Mouse (Mus musculus): Measurements from ENCODE around the gene Gp1bb. TPM values are rescaled to one million over a fixed set of nuclear protein-coding genes. Genes with fewer than 3 reads are reported as not detected.

Gene Gp1bb
- polyA plus RNA-seq, 1 experiment from 2014 or later: 6.4 TPM

- no peak overlapping the region for H3K4me2 ChIP-seq
- no peaks in the 10 kb centered on the region for H3K36me3 ChIP-seq (ENCODE audit: control insufficient read depth, insufficient read depth, low read length)
- H3K4me3 ChIP-seq (ENCODE audit: low read depth, low read length): no peak overlapping the region
- H3K9me3 ChIP-seq (ENCODE audit: control insufficient read depth, low read length): no peaks in the 10 kb centered on the region
- H3K9ac ChIP-seq (ENCODE audit: low read length): no peak overlapping the region
- no peak for DNase-seq (ENCODE audit: low spot score, missing footprints)
- H3K4me1 ChIP-seq (ENCODE audit: control insufficient read depth, insufficient read depth, low read length): no peaks in the 10 kb centered on the region
- no peak for ATAC-seq (ENCODE audit: low FRiP score)
- H3K27ac ChIP-seq (ENCODE audit: low read depth, low read length): no peak overlapping the region
- no peaks in the 10 kb centered on the region for H3K27me3 ChIP-seq (ENCODE audit: control insufficient read depth, insufficient read depth, low read length)
- 83% methylated on average over 4 of the region's 4 CpGs for WGBS
Measured at GRCm38 (mm10) chr16:18642897-18643296, 20.7 kb upstream of the Gp1bb start.

GRCm38 (mm10) chr16:18642291-18642690, 20.1 kb upstream of the Gp1bb start:
- no peak overlapping the region for H3K4me2 ChIP-seq
- H3K4me1 ChIP-seq (ENCODE audit: control insufficient read depth, insufficient read depth, low read length): no peaks in the 10 kb centered on the region
- ATAC-seq (ENCODE audit: low FRiP score) (no peak), DNase-seq (ENCODE audit: low spot score, missing footprints) (no peak)
- H3K27ac ChIP-seq (ENCODE audit: low read depth, low read length): no peak overlapping the region
- H3K9ac ChIP-seq (ENCODE audit: low read length): no peak overlapping the region
- H3K36me3 ChIP-seq (ENCODE audit: control insufficient read depth, insufficient read depth, low read length): no peaks in the 10 kb centered on the region
- H3K4me3 ChIP-seq (ENCODE audit: low read depth, low read length): no peak overlapping the region
- no peaks in the 10 kb centered on the region for H3K9me3 ChIP-seq (ENCODE audit: control insufficient read depth, low read length)
- WGBS: 67% methylated on average over 7 of the region's 7 CpGs
- H3K27me3 ChIP-seq (ENCODE audit: control insufficient read depth, insufficient read depth, low read length): no peaks in the 10 kb centered on the region

GRCm38 (mm10) chr16:18639382-18639929, 17.3 kb upstream of the Gp1bb start:
- Histone ChIP-seq H3K9ac (ENCODE audit: low read length) (no peak overlapping the region), H3K4me2 (no peak overlapping the region), H3K27ac (ENCODE audit: low read depth, low read length) (no peak overlapping the region), H3K4me3 (ENCODE audit: low read depth, low read length) (no peak overlapping the region), H3K4me1 (ENCODE audit: control insufficient read depth, insufficient read depth, low read length) (no peaks in the 10 kb centered on the region), H3K36me3 (ENCODE audit: control insufficient read depth, insufficient read depth, low read length) (no peaks in the 10 kb centered on the region), H3K9me3 (ENCODE audit: control insufficient read depth, low read length) (no peaks in the 10 kb centered on the region), H3K27me3 (ENCODE audit: control insufficient read depth, insufficient read depth, low read length) (no peaks in the 10 kb centered on the region)
- WGBS: 81% methylated on average over 1 of the region's 1 CpGs
- no peak for ATAC-seq (ENCODE audit: low FRiP score)
- no peak for DNase-seq (ENCODE audit: low spot score, missing footprints)

GRCm38 (mm10) chr16:18638396-18638795, 16.2 kb upstream of the Gp1bb start:
- ATAC-seq (ENCODE audit: low FRiP score) (no peak), DNase-seq (ENCODE audit: low spot score, missing footprints) (no peak)
- Histone ChIP-seq H3K36me3 (ENCODE audit: control insufficient read depth, insufficient read depth, low read length) (no peaks in the 10 kb centered on the region), H3K4me1 (ENCODE audit: control insufficient read depth, insufficient read depth, low read length) (no peaks in the 10 kb centered on the region), H3K9ac (ENCODE audit: low read length) (no peak overlapping the region), H3K4me3 (ENCODE audit: low read depth, low read length) (no peak overlapping the region), H3K27me3 (ENCODE audit: control insufficient read depth, insufficient read depth, low read length) (no peaks in the 10 kb centered on the region), H3K9me3 (ENCODE audit: control insufficient read depth, low read length) (no peaks in the 10 kb centered on the region), H3K27ac (ENCODE audit: low read depth, low read length) (no peak overlapping the region), H3K4me2 (no peak overlapping the region)
- WGBS: 59% methylated on average over 2 of the region's 2 CpGs

GRCm38 (mm10) chr16:18636804-18637203, 14.6 kb upstream of the Gp1bb start:
- Histone ChIP-seq H3K4me2 (no peak overlapping the region), H3K9me3 (ENCODE audit: control insufficient read depth, low read length) (no peaks in the 10 kb centered on the region), H3K36me3 (ENCODE audit: control insufficient read depth, insufficient read depth, low read length) (no peaks in the 10 kb centered on the region), H3K4me1 (ENCODE audit: control insufficient read depth, insufficient read depth, low read length) (no peaks in the 10 kb centered on the region), H3K27me3 (ENCODE audit: control insufficient read depth, insufficient read depth, low read length) (no peaks in the 10 kb centered on the region), H3K9ac (ENCODE audit: low read length) (no peak overlapping the region), H3K4me3 (ENCODE audit: low read depth, low read length) (no peak overlapping the region), H3K27ac (ENCODE audit: low read depth, low read length) (no peak overlapping the region)
- no peak for DNase-seq (ENCODE audit: low spot score, missing footprints)
- ATAC-seq (ENCODE audit: low FRiP score): no peak
- 40% methylated on average over 3 of the region's 3 CpGs for WGBS

- Histone ChIP-seq H3K4me2 (no peak overlapping the region), H3K4me3 (ENCODE audit: low read depth, low read length) (no peak overlapping the region), H3K27ac (ENCODE audit: low read depth, low read length) (no peak overlapping the region), H3K9ac (ENCODE audit: low read length) (no peak overlapping the region), H3K9me3 (ENCODE audit: control insufficient read depth, low read length) (no peaks in the 10 kb centered on the region), H3K27me3 (ENCODE audit: control insufficient read depth, insufficient read depth, low read length) (no peaks in the 10 kb centered on the region), H3K36me3 (ENCODE audit: control insufficient read depth, insufficient read depth, low read length) (no peaks in the 10 kb centered on the region), H3K4me1 (ENCODE audit: control insufficient read depth, insufficient read depth, low read length) (no peaks in the 10 kb centered on the region)
- ATAC-seq (ENCODE audit: low FRiP score) (no peak), DNase-seq (ENCODE audit: low spot score, missing footprints) (no peak)
- 79% methylated on average over 5 of the region's 5 CpGs for WGBS
Measured at GRCm38 (mm10) chr16:18636401-18636800, 14.2 kb upstream of the Gp1bb start.

- no peak for ATAC-seq (ENCODE audit: low FRiP score)
- H3K4me3 ChIP-seq (ENCODE audit: low read depth, low read length): no peak overlapping the region
- no peaks in the 10 kb centered on the region for H3K9me3 ChIP-seq (ENCODE audit: control insufficient read depth, low read length)
- H3K4me1 ChIP-seq (ENCODE audit: control insufficient read depth, insufficient read depth, low read length): peaks cover 7% of the 10 kb centered on the region; the same call in 1 of the 2 replicates
- H3K36me3 ChIP-seq (ENCODE audit: control insufficient read depth, insufficient read depth, low read length): no peaks in the 10 kb centered on the region
- peaks cover under 1% of the 10 kb centered on the region for H3K27me3 ChIP-seq (ENCODE audit: control insufficient read depth, insufficient read depth, low read length)
- 28% methylated on average over 1 of the region's 1 CpGs for WGBS
- H3K9ac ChIP-seq (ENCODE audit: low read length): no peak overlapping the region
- no peak overlapping the region for H3K27ac ChIP-seq (ENCODE audit: low read depth, low read length)
- no peak for DNase-seq (ENCODE audit: low spot score, missing footprints)
- no peak overlapping the region for H3K4me2 ChIP-seq
Measured at GRCm38 (mm10) chr16:18633333-18633732, 11.1 kb upstream of the Gp1bb start.

GRCm38 (mm10) chr16:18632816-18633215, 10.6 kb upstream of the Gp1bb start:
- Histone ChIP-seq H3K27me3 (ENCODE audit: control insufficient read depth, insufficient read depth, low read length) (peaks cover 5% of the 10 kb centered on the region), H3K36me3 (ENCODE audit: control insufficient read depth, insufficient read depth, low read length) (no peaks in the 10 kb centered on the region), H3K4me2 (no peak overlapping the region), H3K4me3 (ENCODE audit: low read depth, low read length) (no peak overlapping the region), H3K9me3 (ENCODE audit: control insufficient read depth, low read length) (no peaks in the 10 kb centered on the region), H3K4me1 (ENCODE audit: control insufficient read depth, insufficient read depth, low read length) (peaks cover 11% of the 10 kb centered on the region; the same call in 1 of the 2 replicates), H3K27ac (ENCODE audit: low read depth, low read length) (no peak overlapping the region), H3K9ac (ENCODE audit: low read length) (no peak overlapping the region)
- no peak for ATAC-seq (ENCODE audit: low FRiP score)
- DNase-seq (ENCODE audit: low spot score, missing footprints): peak; percentile 77
- WGBS: 77% methylated on average over 2 of the region's 2 CpGs

GRCm38 (mm10) chr16:18632059-18632458, 9.9 kb upstream of the Gp1bb start:
- H3K27ac ChIP-seq (ENCODE audit: low read depth, low read length): no peak overlapping the region
- DNase-seq (ENCODE audit: low spot score, missing footprints) (peak; percentile 68), ATAC-seq (ENCODE audit: low FRiP score) (no peak)
- H3K4me3 ChIP-seq (ENCODE audit: low read depth, low read length): no peak overlapping the region
- H3K9me3 ChIP-seq (ENCODE audit: control insufficient read depth, low read length): no peaks in the 10 kb centered on the region
- whole genome bisulfite sequencing: 55% methylated on average over 3 of the region's 3 CpGs
- H3K27me3 ChIP-seq (ENCODE audit: control insufficient read depth, insufficient read depth, low read length): peaks cover 12% of the 10 kb centered on the region
- peaks cover 11% of the 10 kb centered on the region; the same call in 1 of the 2 replicates for H3K4me1 ChIP-seq (ENCODE audit: control insufficient read depth, insufficient read depth, low read length)
- no peak overlapping the region for H3K4me2 ChIP-seq
- H3K9ac ChIP-seq (ENCODE audit: low read length): no peak overlapping the region
- H3K36me3 ChIP-seq (ENCODE audit: control insufficient read depth, insufficient read depth, low read length): no peaks in the 10 kb centered on the region

Measured in midbrain, embryonic 11.5 days (tissue).